Mouse (Mus musculus): Measurements from ENCODE around the gene Tm9sf4. TPM values are rescaled to one million over a fixed set of nuclear protein-coding genes. Genes with fewer than 3 reads are reported as not detected.

The Tm9sf4 gene
- polyA plus RNA-seq, 1 experiment, result 43.4 TPM

GRCm38 (mm10) chr2:153139158-153139557 lies 21.9 kb upstream of the Tm9sf4 start:
- Histone ChIP-seq H3K79me3 (ENCODE audit: low read depth) (no peaks in the 10 kb centered on the region), H3K36me3 (ENCODE audit: control insufficient read depth, insufficient read depth) (no peaks in the 10 kb centered on the region), H3ac (ENCODE audit: control insufficient read depth, insufficient read length, low read depth) (no peak overlapping the region), H3K27me3 (ENCODE audit: control insufficient read depth, insufficient read depth, insufficient read length) (peaks cover 10% of the 10 kb centered on the region), H3K79me2 (ENCODE audit: control insufficient read depth, insufficient read depth) (no peaks in the 10 kb centered on the region), H3K4me3 (ENCODE audit: insufficient read depth, poor library complexity, severe bottlenecking) (no peak overlapping the region)
- TF ChIP-seq MYOG (IDR thresholded peaks at IDR 0.05; ENCODE audit: control insufficient read depth, extremely low read depth, insufficient read length), result no peak

DNA sequence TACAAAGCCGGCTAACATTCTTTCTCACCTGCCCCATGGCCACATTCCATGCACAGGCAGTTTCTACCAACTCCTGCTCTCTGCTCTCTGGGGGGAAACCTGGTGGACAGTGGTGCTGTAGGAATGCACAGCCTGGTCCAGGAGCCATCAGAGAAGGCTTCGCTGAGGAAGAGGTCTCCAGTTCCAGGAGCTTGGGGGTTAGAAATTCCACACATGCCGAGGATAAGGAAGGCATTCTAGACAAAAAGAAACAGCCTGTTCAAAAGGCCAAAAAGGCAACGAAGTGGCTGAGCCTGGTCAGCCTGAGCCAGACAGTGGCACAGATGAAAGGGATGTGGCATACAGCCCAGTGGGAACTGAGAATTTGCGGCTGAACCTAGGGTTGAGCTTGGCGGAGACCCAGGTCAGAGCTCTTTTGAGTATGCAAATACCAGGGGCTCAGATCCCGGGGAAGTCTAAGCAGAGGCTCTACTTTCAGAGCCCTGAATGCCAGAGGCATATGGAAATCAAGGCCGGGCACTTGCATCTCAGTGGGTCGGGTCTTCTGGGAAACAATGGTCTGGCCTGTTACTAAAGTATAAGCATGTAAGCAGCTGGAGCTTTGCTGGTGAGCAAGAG lies 21.0 kb upstream of the Tm9sf4 start:
- Histone ChIP-seq H3K4me3 (ENCODE audit: insufficient read depth, poor library complexity, severe bottlenecking) (no peak overlapping the region), H3K36me3 (ENCODE audit: control insufficient read depth, insufficient read depth) (no peaks in the 10 kb centered on the region), H3K79me2 (ENCODE audit: control insufficient read depth, insufficient read depth) (no peaks in the 10 kb centered on the region), H3ac (ENCODE audit: control insufficient read depth, insufficient read length, low read depth) (no peak overlapping the region), H3K27me3 (ENCODE audit: control insufficient read depth, insufficient read depth, insufficient read length) (peaks cover 20% of the 10 kb centered on the region), H3K79me3 (ENCODE audit: low read depth) (no peaks in the 10 kb centered on the region)
- no peak for TF ChIP-seq MYOG (IDR thresholded peaks at IDR 0.05; ENCODE audit: control insufficient read depth, extremely low read depth, insufficient read length)
- no peak for TF ChIP-seq MAX (IDR thresholded peaks at IDR 0.05)
- TF ChIP-seq CEBPB (IDR thresholded peaks at IDR 0.05; ENCODE audit: low read depth), result no peak
- no peak for TF ChIP-seq MYOD1 (IDR thresholded peaks at IDR 0.05; ENCODE audit: control insufficient read depth, insufficient read length, low read depth)
- TF ChIP-seq USF1 (IDR thresholded peaks at IDR 0.05; ENCODE audit: low read depth), result no peak
- no peak for TF ChIP-seq FOSL1 (IDR thresholded peaks at IDR 0.05; ENCODE audit: insufficient read depth, low read length, poor library complexity, severe bottlenecking)
- TF ChIP-seq CTCF (IDR thresholded peaks at IDR 0.05; ENCODE audit: control insufficient read depth, insufficient read depth, insufficient read length), result no peak

DNA sequence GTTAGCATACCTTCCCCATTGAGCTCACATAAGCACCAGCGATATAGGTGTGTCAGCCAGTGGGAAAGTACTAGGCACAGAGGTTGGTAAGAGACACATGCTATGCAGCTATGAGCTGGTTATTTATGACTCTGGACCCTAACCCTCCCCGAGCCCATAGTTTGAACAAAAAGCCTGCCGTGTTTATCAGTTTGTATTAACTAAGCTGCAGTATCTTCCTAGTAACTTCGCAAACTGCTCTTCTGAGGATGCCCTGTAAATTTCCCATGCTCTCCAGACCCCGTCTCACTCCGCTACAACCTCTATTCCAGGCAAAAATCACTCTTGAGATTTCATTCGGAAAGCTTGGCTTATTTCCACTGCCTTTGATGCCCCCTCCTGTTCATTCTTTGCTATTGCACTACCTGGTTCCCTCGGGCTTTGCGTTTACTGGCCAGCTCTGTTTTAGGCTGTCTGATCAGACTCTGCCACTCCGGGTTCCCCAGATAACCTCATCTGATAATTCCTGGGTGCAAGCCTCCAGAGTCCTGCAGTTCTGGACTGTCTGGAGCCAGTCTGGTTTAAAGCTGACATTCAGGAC lies 18.4 kb upstream of the Tm9sf4 start:
- TF ChIP-seq CTCF (IDR thresholded peaks at IDR 0.05; ENCODE audit: control insufficient read depth, insufficient read depth, insufficient read length), result peak; percentile 39
- TF ChIP-seq MAX (IDR thresholded peaks at IDR 0.05), result no peak
- Histone ChIP-seq H3K36me3 (ENCODE audit: control insufficient read depth, insufficient read depth) (no peaks in the 10 kb centered on the region), H3K79me2 (ENCODE audit: control insufficient read depth, insufficient read depth) (no peaks in the 10 kb centered on the region), H3ac (ENCODE audit: control insufficient read depth, insufficient read length, low read depth) (no peak overlapping the region), H3K4me3 (ENCODE audit: insufficient read depth, poor library complexity, severe bottlenecking) (no peak overlapping the region), H3K27me3 (ENCODE audit: control insufficient read depth, insufficient read depth, insufficient read length) (peaks cover 14% of the 10 kb centered on the region), H3K79me3 (ENCODE audit: low read depth) (no peaks in the 10 kb centered on the region)

GRCm38 (mm10) chr2:153145346-153145745 lies 15.8 kb upstream of the Tm9sf4 start:
- Histone ChIP-seq H3ac (ENCODE audit: control insufficient read depth, insufficient read length, low read depth) (no peak overlapping the region), H3K36me3 (ENCODE audit: control insufficient read depth, insufficient read depth) (no peaks in the 10 kb centered on the region), H3K4me3 (ENCODE audit: insufficient read depth, poor library complexity, severe bottlenecking) (no peak overlapping the region), H3K79me3 (ENCODE audit: low read depth) (no peaks in the 10 kb centered on the region), H3K79me2 (ENCODE audit: control insufficient read depth, insufficient read depth) (no peaks in the 10 kb centered on the region), H3K27me3 (ENCODE audit: control insufficient read depth, insufficient read depth, insufficient read length) (peaks cover 22% of the 10 kb centered on the region)
- no peak for TF ChIP-seq CEBPB (IDR thresholded peaks at IDR 0.05; ENCODE audit: low read depth)

GRCm38 (mm10) chr2:153147236-153147635 lies 13.9 kb upstream of the Tm9sf4 start:
- Histone ChIP-seq H3K79me3 (ENCODE audit: low read depth) (no peaks in the 10 kb centered on the region), H3ac (ENCODE audit: control insufficient read depth, insufficient read length, low read depth) (no peak overlapping the region), H3K4me3 (ENCODE audit: insufficient read depth, poor library complexity, severe bottlenecking) (no peak overlapping the region), H3K79me2 (ENCODE audit: control insufficient read depth, insufficient read depth) (no peaks in the 10 kb centered on the region), H3K27me3 (ENCODE audit: control insufficient read depth, insufficient read depth, insufficient read length) (peaks cover 27% of the 10 kb centered on the region), H3K36me3 (ENCODE audit: control insufficient read depth, insufficient read depth) (no peaks in the 10 kb centered on the region)
- TF ChIP-seq MAX (IDR thresholded peaks at IDR 0.05) (no peak), MYOG (IDR thresholded peaks at IDR 0.05; ENCODE audit: control insufficient read depth, extremely low read depth, insufficient read length) (no peak), USF1 (IDR thresholded peaks at IDR 0.05; ENCODE audit: low read depth) (no peak), CEBPB (IDR thresholded peaks at IDR 0.05; ENCODE audit: low read depth) (no peak), FOSL1 (IDR thresholded peaks at IDR 0.05; ENCODE audit: insufficient read depth, low read length, poor library complexity, severe bottlenecking) (no peak), CTCF (IDR thresholded peaks at IDR 0.05; ENCODE audit: control insufficient read depth, insufficient read depth, insufficient read length) (no peak), MYOD1 (IDR thresholded peaks at IDR 0.05; ENCODE audit: control insufficient read depth, insufficient read length, low read depth) (no peak)

GRCm38 (mm10) chr2:153147715-153148114 lies 13.4 kb upstream of the Tm9sf4 start:
- TF ChIP-seq USF1 (IDR thresholded peaks at IDR 0.05; ENCODE audit: low read depth), result no peak
- peak; percentile 82 for TF ChIP-seq CTCF (IDR thresholded peaks at IDR 0.05; ENCODE audit: control insufficient read depth, insufficient read depth, insufficient read length)
- H3K4me3 ChIP-seq (ENCODE audit: insufficient read depth, poor library complexity, severe bottlenecking), result no peak overlapping the region

More at GRCm38 (mm10) chr2:153147715-153148114, 13.4 kb upstream of the Tm9sf4 start:
- Histone ChIP-seq H3ac (ENCODE audit: control insufficient read depth, insufficient read length, low read depth) (no peak overlapping the region), H3K36me3 (ENCODE audit: control insufficient read depth, insufficient read depth) (no peaks in the 10 kb centered on the region), H3K27me3 (ENCODE audit: control insufficient read depth, insufficient read depth, insufficient read length) (peaks cover 29% of the 10 kb centered on the region), H3K79me3 (ENCODE audit: low read depth) (no peaks in the 10 kb centered on the region), H3K79me2 (ENCODE audit: control insufficient read depth, insufficient read depth) (no peaks in the 10 kb centered on the region)
